Mouse (Mus musculus): ENCODE measurements around the gene Aldh18a1.
"Not testable (repeated sequence)": the region's sequence is repeated elsewhere in the genome, so short reads cannot be mapped to it uniquely, and the experiment has no call there.

Aldh18a1 gene

GRCm38 (mm10) chr19:40588293-40588654 lies at the start of gene Aldh18a1:
Gene Aldh18a1, minus strand, starts transcription at chr19:40588463.
- DNase-seq: peak; percentile 96

- DNase-seq: no peak
These were observed 49.3 kb upstream of the Aldh18a1 start for GRCm38 (mm10) chr19:40637601-40638000.

GRCm38 (mm10) chr19:40637091-40637490 lies 48.8 kb upstream of the Aldh18a1 start:
- DNase-seq: no peak

GRCm38 (mm10) chr19:40633144-40633543 lies 44.9 kb upstream of the Aldh18a1 start:
- DNase-seq: no peak

- no peak for DNase-seq
These were observed 44.4 kb upstream of the Aldh18a1 start for GRCm38 (mm10) chr19:40632668-40633067.

GRCm38 (mm10) chr19:40632193-40632592 lies 43.9 kb upstream of the Aldh18a1 start:
- no peak for DNase-seq

- no peak for DNase-seq
These were observed 42.3 kb upstream of the Aldh18a1 start for GRCm38 (mm10) chr19:40630606-40631005.

GRCm38 (mm10) chr19:40630096-40630495 lies 41.8 kb upstream of the Aldh18a1 start:
- no peak for DNase-seq

GRCm38 (mm10) chr19:40628950-40629349 lies 40.7 kb upstream of the Aldh18a1 start:
- DNase-seq: no peak

- DNase-seq: no peak
These were observed 37.7 kb upstream of the Aldh18a1 start for GRCm38 (mm10) chr19:40625935-40626334.

GRCm38 (mm10) chr19:40621616-40622015 lies 33.4 kb upstream of the Aldh18a1 start:
- not testable (repeated sequence) for DNase-seq

- no peak for DNase-seq
These were observed 27.8 kb upstream of the Aldh18a1 start for GRCm38 (mm10) chr19:40616021-40616420.

- no peak for DNase-seq
These were observed 26.5 kb upstream of the Aldh18a1 start for GRCm38 (mm10) chr19:40614811-40615210.

- DNase-seq: peak; percentile 99
These were observed 23.7 kb upstream of the Aldh18a1 start, which contains the start of the genes Tctn3 and Entpd1 for GRCm38 (mm10) chr19:40611830-40612506. Gene Tctn3, minus strand, starts transcription at chr19:40612233. Gene Entpd1, plus strand, starts transcription at chr19:40612366.

GRCm38 (mm10) chr19:40607676-40608075 lies 19.4 kb upstream of the Aldh18a1 start:
- no peak for DNase-seq

GRCm38 (mm10) chr19:40605189-40605588 lies 16.9 kb upstream of the Aldh18a1 start:
- DNase-seq: no peak

GRCm38 (mm10) chr19:40601870-40602269 lies 13.6 kb upstream of the Aldh18a1 start:
- no peak for DNase-seq

GRCm38 (mm10) chr19:40600846-40601245 lies 12.6 kb upstream of the Aldh18a1 start:
- DNase-seq: not testable (repeated sequence)

- DNase-seq: no peak
These were observed 7.6 kb upstream of the Aldh18a1 start for GRCm38 (mm10) chr19:40595831-40596230.

- no peak for DNase-seq
These were observed 7.0 kb upstream of the Aldh18a1 start for GRCm38 (mm10) chr19:40595231-40595630.

GRCm38 (mm10) chr19:40589530-40589880 lies 1.2 kb upstream of the Aldh18a1 start:
- no peak for DNase-seq

- DNase-seq: peak; percentile 94
These were observed 725 bp upstream of the Aldh18a1 start for GRCm38 (mm10) chr19:40588847-40589529.

- DNase-seq: no peak
These were observed 571 bp downstream of the Aldh18a1 start for GRCm38 (mm10) chr19:40587491-40588292.

- DNase-seq: no peak
These were observed 1.4 kb downstream of the Aldh18a1 start for GRCm38 (mm10) chr19:40586908-40587307.

Data from retina, postnatal 1 day (tissue).